Mouse (Mus musculus): ENCODE measurements around the gene Pygo2. TPM values are rescaled to one million over a fixed set of nuclear protein-coding genes. Genes with fewer than 3 reads are reported as not detected.

Pygo2 gene
- total RNA-seq (2023) = 10 to 100 TPM; 37.1 to 39.3 TPM

GRCm38 (mm10) chr3:89430171-89431159, at the start of gene Pygo2:
Pygo2 (plus strand) TSS chr3:89430214.

GRCm38 (mm10) chr3:89394006-89394893, 35.8 kb upstream of the Pygo2 start, which contains the start of gene Zbtb7b:
Zbtb7b (minus strand) TSS chr3:89394776.

GRCm38 (mm10) chr3:89402693-89403092, 27.3 kb upstream of the Pygo2 start, which contains the start of gene Lenep:
Lenep (minus strand) TSS chr3:89402793.

GRCm38 (mm10) chr3:89411490-89412393, 18.3 kb upstream of the Pygo2 start, which contains the start of gene Flad1:
Flad1 (minus strand) TSS chr3:89411870.

GRCm38 (mm10) chr3:89418170-89418860, 11.7 kb upstream of the Pygo2 start, which contains the start of the genes Cks1b and Shc1:
Cks1b (minus strand) TSS chr3:89418383.
Shc1 (plus strand) TSS chr3:89418443.

GRCm38 (mm10) chr3:89436176-89437113, 6.4 kb downstream of the Pygo2 start, which contains the start of gene Pbxip1:
Pbxip1 (plus strand) TSS chr3:89436706.

GRCm38 (mm10) chr3:89454401-89455177, 24.6 kb downstream of the Pygo2 start, which contains the start of gene Pmvk:
Pmvk (plus strand) TSS chr3:89454541.

Other genes starting within 250 kb of the Pygo2 start
- 1 to 10 TPM; 6.2 to 8.9 TPM for gene Fam189b, start 247.1 kb upstream of the Pygo2 start, total RNA-seq (2023)
- 10 to 100 TPM; 62.4 to 71.4 TPM for gene Gba, start 227.3 kb upstream of the Pygo2 start, total RNA-seq (2023)
- gene Thbs3, start 215.0 kb upstream of the Pygo2 start, total RNA-seq (2023) = 1 to 10 TPM in 1 of 2 experiments, under 1 TPM in 1; 0.38 to 1.1 TPM
- gene Mtx1, start 203.1 kb upstream of the Pygo2 start, total RNA-seq (2023) = 10 to 100 TPM; 51.2 to 53.3 TPM
- gene Muc1, start 201.2 kb upstream of the Pygo2 start, total RNA-seq (2023) = not detected
- 10 to 100 TPM; 58.9 to 75.6 TPM for gene Krtcap2, start 184.2 kb upstream of the Pygo2 start, total RNA-seq (2023)
- gene Trim46, start 183.9 kb upstream of the Pygo2 start, total RNA-seq (2023) = under 1 TPM; 0.53 to 0.69 TPM
- gene Dpm3, start 170.9 kb upstream of the Pygo2 start, total RNA-seq (2023) = 10 to 100 TPM; 35.3 to 45.6 TPM
- gene Slc50a1, start 159.6 kb upstream of the Pygo2 start, total RNA-seq (2023) = 10 to 100 TPM; 18.8 to 21.5 TPM
- gene Efna1, start 149.1 kb upstream of the Pygo2 start, total RNA-seq (2023) = not detected
- gene Efna3, start 107.2 kb upstream of the Pygo2 start, total RNA-seq (2023) = not detected
- not detected for gene Efna4, start 92.2 kb upstream of the Pygo2 start, total RNA-seq (2023)
- gene Adam15, start 80.2 kb upstream of the Pygo2 start, total RNA-seq (2023) = 100 to 1,000 TPM; 120 to 129 TPM
- gene Dcst2, start 68.2 kb upstream of the Pygo2 start, total RNA-seq (2023) = not detected
- gene Dcst1, start 65.0 kb upstream of the Pygo2 start, total RNA-seq (2023) = not detected
- gene Zbtb7b, start 35.4 kb upstream of the Pygo2 start, total RNA-seq (2023) = 100 to 1,000 TPM; 134 to 142 TPM
- gene Lenep, start 27.4 kb upstream of the Pygo2 start, total RNA-seq (2023) = under 1 TPM in 1 of 2 experiments, not detected in 1; 0.87 TPM
- 10 to 100 TPM; 14.4 to 16.8 TPM for gene Flad1, start 18.3 kb upstream of the Pygo2 start, total RNA-seq (2023)
- gene Cks1b, start 11.8 kb upstream of the Pygo2 start, total RNA-seq (2023) = 10 to 100 TPM; 42.6 to 51.9 TPM
- 100 to 1,000 TPM; 104 to 111 TPM for gene Shc1, start 11.8 kb upstream of the Pygo2 start, total RNA-seq (2023)
- gene Pbxip1, start 6.5 kb downstream of the Pygo2 start, total RNA-seq (2023) = 100 to 1,000 TPM; 149 to 151 TPM
- gene Pmvk, start 24.3 kb downstream of the Pygo2 start, total RNA-seq (2023) = 1 to 10 TPM; 6.7 to 9.7 TPM
- under 1 TPM; 0.07 to 0.09 TPM for gene Kcnn3, start 90.0 kb downstream of the Pygo2 start, total RNA-seq (2023)

Measured in neutrophil, adult 59 days (primary cell).